Mouse (Mus musculus): ENCODE data around the gene Klc4. TPM values are rescaled to one million over a fixed set of nuclear protein-coding genes. Genes with fewer than 3 reads are reported as not detected.
A peak's percentile ranks its signal among the peaks of the same experiment; 100 is the strongest.

Gene Klc4
- polyA plus RNA-seq, 1 experiment from 2014 or later = 20.5 TPM

GRCm38 (mm10) chr17:46678416-46678815 is 32.6 kb upstream of the Klc4 start, which contains the start of gene Mea1:
Gene Mea1 (plus strand): TSS chr17:46678793.
- H3K4me2 ChIP-seq = peak within 1 kb of the TSS; percentile 65
- no peak for ATAC-seq (ENCODE audit: insufficient number of reproducible peaks, low FRiP score, low TSS enrichment, low read depth)
- H3K27me3 ChIP-seq = no peaks in the 10 kb centered on the region
- no peak within 1 kb of the TSS; the same call in 1 of the 2 replicates for H3K9ac ChIP-seq
- H3K4me3 ChIP-seq = peak within 1 kb of the TSS; percentile 94
- no peaks in the 10 kb centered on the region for H3K9me3 ChIP-seq
- H3K27ac ChIP-seq = peak within 1 kb of the TSS; percentile 22; the same call in 1 of the 2 replicates
- H3K36me3 ChIP-seq = peaks cover 44% of the 10 kb centered on the region
- H3K4me1 ChIP-seq = peaks cover 39% of the 10 kb centered on the region
- WGBS = 86% methylated on average over 8 of the region's 9 CpGs

GRCm38 (mm10) chr17:46674530-46675283 is 28.9 kb upstream of the Klc4 start:
- Histone ChIP-seq H3K9me3 (no peaks in the 10 kb centered on the region), H3K27me3 (no peaks in the 10 kb centered on the region), H3K27ac (peak overlapping the region; percentile 92), H3K4me3 (peak overlapping the region; percentile 79), H3K9ac (peak overlapping the region; percentile 33), H3K36me3 (peaks cover 54% of the 10 kb centered on the region), H3K4me1 (peaks cover 45% of the 10 kb centered on the region), H3K4me2 (peak overlapping the region; percentile 72)
- ATAC-seq (ENCODE audit: insufficient number of reproducible peaks, low FRiP score, low TSS enrichment, low read depth) = peak; percentile 11; the same call in 1 of the 2 replicates
- WGBS = 23% methylated on average over 15 of the region's 15 CpGs

- H3K36me3 ChIP-seq = peaks cover 61% of the 10 kb centered on the region
These were observed 28.2 kb upstream of the Klc4 start, which contains the start of gene Rrp36 for GRCm38 (mm10) chr17:46673850-46674529. Gene Rrp36 (minus strand): TSS chr17:46674352.

GRCm38 (mm10) chr17:46669911-46670310 is 24.1 kb upstream of the Klc4 start:
- H3K4me1 ChIP-seq = peaks cover 23% of the 10 kb centered on the region
- no peak overlapping the region for H3K9ac ChIP-seq
- WGBS = 94% methylated on average over 10 of the region's 10 CpGs
- H3K4me2 ChIP-seq = no peak overlapping the region
- no peak for ATAC-seq (ENCODE audit: insufficient number of reproducible peaks, low FRiP score, low TSS enrichment, low read depth)
- H3K27me3 ChIP-seq = no peaks in the 10 kb centered on the region
- peaks cover 60% of the 10 kb centered on the region for H3K36me3 ChIP-seq
- H3K27ac ChIP-seq = no peak overlapping the region
- H3K4me3 ChIP-seq = no peak overlapping the region
- H3K9me3 ChIP-seq = no peaks in the 10 kb centered on the region

More at GRCm38 (mm10) chr17:46673850-46674529, 28.2 kb upstream of the Klc4 start, which contains the start of gene Rrp36:
- Histone ChIP-seq H3K27ac (peak within 1 kb of the TSS; percentile 92), H3K27me3 (no peaks in the 10 kb centered on the region), H3K4me1 (peaks cover 38% of the 10 kb centered on the region), H3K4me3 (peak within 1 kb of the TSS; percentile 79), H3K9me3 (no peaks in the 10 kb centered on the region), H3K9ac (peak within 1 kb of the TSS; percentile 65), H3K4me2 (peak within 1 kb of the TSS; percentile 72)
- ATAC-seq (ENCODE audit: insufficient number of reproducible peaks, low FRiP score, low TSS enrichment, low read depth) = peak; percentile 88
- WGBS = under 1% methylated on average over 43 of the region's 43 CpGs

GRCm38 (mm10) chr17:46667712-46668111 is 21.9 kb upstream of the Klc4 start:
- H3K27me3 ChIP-seq = no peaks in the 10 kb centered on the region

GRCm38 (mm10) chr17:46662730-46663129 is 16.9 kb upstream of the Klc4 start:
- 88% methylated on average over 5 of the region's 5 CpGs for WGBS
- H3K9me3 ChIP-seq = no peaks in the 10 kb centered on the region
- H3K4me1 ChIP-seq = no peaks in the 10 kb centered on the region
- no peak overlapping the region for H3K4me3 ChIP-seq
- ATAC-seq (ENCODE audit: insufficient number of reproducible peaks, low FRiP score, low TSS enrichment, low read depth) = no peak
- H3K27me3 ChIP-seq = no peaks in the 10 kb centered on the region
- no peak overlapping the region for H3K27ac ChIP-seq
- peaks cover 95% of the 10 kb centered on the region for H3K36me3 ChIP-seq
- no peak overlapping the region for H3K9ac ChIP-seq
- no peak overlapping the region for H3K4me2 ChIP-seq

More at GRCm38 (mm10) chr17:46667712-46668111, 21.9 kb upstream of the Klc4 start:
- WGBS = 92% methylated on average over 16 of the region's 16 CpGs
- Histone ChIP-seq H3K4me1 (peaks cover 7% of the 10 kb centered on the region; the same call in 1 of the 2 replicates), H3K4me2 (no peak overlapping the region), H3K9me3 (no peaks in the 10 kb centered on the region), H3K4me3 (no peak overlapping the region), H3K9ac (no peak overlapping the region), H3K27ac (no peak overlapping the region), H3K36me3 (peaks cover 78% of the 10 kb centered on the region)
- no peak for ATAC-seq (ENCODE audit: insufficient number of reproducible peaks, low FRiP score, low TSS enrichment, low read depth)

- no peak for ATAC-seq (ENCODE audit: insufficient number of reproducible peaks, low FRiP score, low TSS enrichment, low read depth)
- no peaks in the 10 kb centered on the region for H3K27me3 ChIP-seq
- peaks cover 97% of the 10 kb centered on the region for H3K36me3 ChIP-seq
- no peak overlapping the region for H3K4me3 ChIP-seq
- WGBS = 84% methylated on average over 12 of the region's 12 CpGs
- no peak overlapping the region for H3K27ac ChIP-seq
- no peak overlapping the region for H3K4me2 ChIP-seq
- no peaks in the 10 kb centered on the region for H3K4me1 ChIP-seq
- H3K9ac ChIP-seq = no peak overlapping the region
- H3K9me3 ChIP-seq = no peaks in the 10 kb centered on the region
These were observed 16.2 kb upstream of the Klc4 start for GRCm38 (mm10) chr17:46661981-46662380.

GRCm38 (mm10) chr17:46661351-46661750 is 15.5 kb upstream of the Klc4 start:
- WGBS = 90% methylated on average over 9 of the region's 9 CpGs

GRCm38 (mm10) chr17:46656054-46656453 is 10.2 kb upstream of the Klc4 start:
- 71% methylated on average over 6 of the region's 6 CpGs for WGBS
- no peak for ATAC-seq (ENCODE audit: insufficient number of reproducible peaks, low FRiP score, low TSS enrichment, low read depth)

More at GRCm38 (mm10) chr17:46661351-46661750, 15.5 kb upstream of the Klc4 start:
- no peak overlapping the region for H3K4me2 ChIP-seq
- no peak for ATAC-seq (ENCODE audit: insufficient number of reproducible peaks, low FRiP score, low TSS enrichment, low read depth)
- no peak overlapping the region for H3K27ac ChIP-seq
- H3K9ac ChIP-seq = no peak overlapping the region
- no peaks in the 10 kb centered on the region for H3K27me3 ChIP-seq
- H3K4me3 ChIP-seq = no peak overlapping the region
- no peaks in the 10 kb centered on the region for H3K4me1 ChIP-seq
- H3K36me3 ChIP-seq = peaks cover 97% of the 10 kb centered on the region
- H3K9me3 ChIP-seq = no peaks in the 10 kb centered on the region

GRCm38 (mm10) chr17:46651755-46652547 is 6.1 kb upstream of the Klc4 start:
- Histone ChIP-seq H3K4me1 (peaks cover 49% of the 10 kb centered on the region), H3K27me3 (no peaks in the 10 kb centered on the region), H3K4me2 (peak overlapping the region; percentile 58), H3K9ac (peak overlapping the region; percentile 92), H3K36me3 (peaks cover 57% of the 10 kb centered on the region), H3K27ac (no peak overlapping the region; the same call in 1 of the 2 replicates), H3K4me3 (peak overlapping the region; percentile 75), H3K9me3 (no peaks in the 10 kb centered on the region)
- ATAC-seq (ENCODE audit: insufficient number of reproducible peaks, low FRiP score, low TSS enrichment, low read depth) = no peak
- WGBS = 66% methylated on average over 20 of the region's 20 CpGs

More at GRCm38 (mm10) chr17:46656054-46656453, 10.2 kb upstream of the Klc4 start:
- H3K36me3 ChIP-seq = peaks cover 87% of the 10 kb centered on the region
- no peak overlapping the region for H3K4me3 ChIP-seq
- H3K4me1 ChIP-seq = peaks cover 39% of the 10 kb centered on the region
- H3K27ac ChIP-seq = no peak overlapping the region
- H3K9ac ChIP-seq = no peak overlapping the region
- no peak overlapping the region for H3K4me2 ChIP-seq
- no peaks in the 10 kb centered on the region for H3K27me3 ChIP-seq
- H3K9me3 ChIP-seq = no peaks in the 10 kb centered on the region

- 70% methylated on average over 17 of the region's 17 CpGs for WGBS
- Histone ChIP-seq H3K36me3 (peaks cover 50% of the 10 kb centered on the region), H3K9me3 (no peaks in the 10 kb centered on the region), H3K4me1 (peaks cover 55% of the 10 kb centered on the region), H3K4me3 (peak overlapping the region; percentile 75), H3K27ac (peak overlapping the region; percentile 98), H3K27me3 (no peaks in the 10 kb centered on the region), H3K9ac (peak overlapping the region; percentile 92), H3K4me2 (peak overlapping the region; percentile 58)
- no peak for ATAC-seq (ENCODE audit: insufficient number of reproducible peaks, low FRiP score, low TSS enrichment, low read depth)
These were observed 5.5 kb upstream of the Klc4 start for GRCm38 (mm10) chr17:46651292-46651691.
